Mouse (Mus musculus) ovary, postnatal 14 days (tissue): Measurements from ENCODE around the gene Klhl5.
"Not testable (repeated sequence)": the region's sequence is repeated elsewhere in the genome, so short reads cannot be mapped to it uniquely, and the experiment has no call there.

Source experiments
- DNase-seq: peaks from one replicate; pipeline ENCODE4 v3.0.0; 2022; ENCODE audit warnings: low spot score

Klhl5 gene

GRCm38 (mm10) chr5:65097457-65097856 lies 9.9 kb upstream of the Klhl5 start:
- no peak for DNase-seq

DNA sequence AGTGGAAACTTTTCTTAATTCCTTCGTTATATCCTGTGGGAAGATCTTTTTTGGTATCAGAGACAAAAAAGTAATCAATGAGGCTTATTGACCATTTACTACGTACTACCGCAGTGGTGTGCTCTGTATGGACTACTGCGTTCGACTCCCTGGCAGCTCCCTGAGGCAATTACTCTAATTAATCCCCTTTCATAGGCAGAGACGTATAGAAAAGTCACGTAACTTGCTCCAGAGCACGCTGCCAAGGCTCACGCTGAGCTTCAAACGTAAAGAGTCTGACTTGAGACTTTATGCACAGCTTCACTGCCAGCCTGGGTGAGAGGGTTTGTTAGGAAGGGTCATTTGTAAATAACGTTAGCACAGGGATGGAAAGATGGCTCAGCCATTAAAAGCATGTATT lies 7.3 kb upstream of the Klhl5 start:
- no peak for DNase-seq

- no peak for DNase-seq
These were observed 6.1 kb upstream of the Klhl5 start for GRCm38 (mm10) chr5:65101209-65101608.

GRCm38 (mm10) chr5:65101621-65102020 lies 5.7 kb upstream of the Klhl5 start:
- no peak for DNase-seq

- DNase-seq: no peak
These were observed 5.2 kb upstream of the Klhl5 start for GRCm38 (mm10) chr5:65102026-65102640.

GRCm38 (mm10) chr5:65102641-65103042 lies 4.7 kb upstream of the Klhl5 start:
- DNase-seq: no peak

- DNase-seq: peak; percentile 11
These were observed 564 bp downstream of the Klhl5 start for GRCm38 (mm10) chr5:65107773-65108432.

DNA sequence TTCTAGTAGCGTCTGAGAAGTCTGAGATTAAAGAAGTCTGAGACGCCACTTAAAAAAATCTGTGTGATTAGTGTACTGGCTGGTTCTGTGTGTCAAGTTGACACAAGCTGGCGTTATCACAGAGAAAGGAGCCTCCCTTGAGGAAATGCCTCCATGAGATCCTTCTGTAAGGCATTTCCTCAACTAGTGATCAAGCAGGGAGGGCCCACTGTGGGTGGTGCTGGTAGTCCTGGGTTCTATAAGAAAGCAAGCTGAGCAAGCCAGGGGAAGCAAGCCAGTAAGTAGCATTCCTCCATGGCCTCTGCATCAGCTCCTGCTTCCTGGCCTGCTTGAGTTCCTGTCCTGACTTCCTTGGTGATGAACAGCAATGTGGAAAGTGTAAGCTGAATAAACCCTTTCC lies 4.9 kb downstream of the Klhl5 start:
- DNase-seq: not testable (repeated sequence)

DNA sequence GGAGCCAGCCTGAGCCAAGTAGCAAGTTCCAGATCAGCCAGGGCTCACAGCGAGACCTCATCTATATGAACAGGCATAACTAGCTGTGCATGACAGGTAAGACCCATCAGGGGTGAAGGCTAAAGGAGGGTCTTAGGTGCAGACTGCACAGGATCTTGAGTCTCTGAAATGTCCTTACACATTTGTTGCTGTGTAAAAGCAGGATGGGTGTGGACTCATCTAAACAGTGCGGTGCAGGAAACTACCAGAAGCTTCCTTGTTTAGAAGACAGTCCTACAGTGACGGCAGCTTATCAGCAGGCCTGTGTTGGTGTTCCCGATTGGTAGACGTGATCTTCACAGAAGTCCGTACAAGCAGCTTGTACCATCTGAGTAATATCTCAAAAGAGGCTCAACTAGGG lies 6.0 kb downstream of the Klhl5 start:
- DNase-seq: no peak

GRCm38 (mm10) chr5:65116789-65117188 lies 9.4 kb downstream of the Klhl5 start:
- DNase-seq: no peak

- no peak for DNase-seq
These were observed 12.2 kb downstream of the Klhl5 start for GRCm38 (mm10) chr5:65119495-65119894.

GRCm38 (mm10) chr5:65119918-65120317 lies 12.6 kb downstream of the Klhl5 start:
- DNase-seq: no peak

DNA sequence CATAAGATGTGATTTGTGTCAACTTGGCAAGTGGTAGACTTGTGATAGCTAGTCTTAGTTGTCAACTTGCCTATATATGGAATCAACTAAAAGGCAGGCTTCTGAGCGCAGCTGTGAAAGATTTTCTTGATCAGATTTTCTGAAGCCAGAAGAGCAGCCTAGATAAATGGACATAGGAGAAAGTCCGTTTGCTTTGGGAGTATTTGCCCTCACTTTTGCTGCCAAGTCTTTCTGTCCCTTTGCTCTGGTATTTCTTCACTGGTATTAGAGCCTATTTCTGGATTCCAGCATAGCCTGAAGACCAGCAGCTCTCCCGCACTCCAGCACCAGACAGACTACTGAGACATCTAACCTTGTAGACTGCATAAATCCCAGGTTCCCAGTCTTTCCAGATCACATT lies 15.3 kb downstream of the Klhl5 start:
- DNase-seq: no peak

DNA sequence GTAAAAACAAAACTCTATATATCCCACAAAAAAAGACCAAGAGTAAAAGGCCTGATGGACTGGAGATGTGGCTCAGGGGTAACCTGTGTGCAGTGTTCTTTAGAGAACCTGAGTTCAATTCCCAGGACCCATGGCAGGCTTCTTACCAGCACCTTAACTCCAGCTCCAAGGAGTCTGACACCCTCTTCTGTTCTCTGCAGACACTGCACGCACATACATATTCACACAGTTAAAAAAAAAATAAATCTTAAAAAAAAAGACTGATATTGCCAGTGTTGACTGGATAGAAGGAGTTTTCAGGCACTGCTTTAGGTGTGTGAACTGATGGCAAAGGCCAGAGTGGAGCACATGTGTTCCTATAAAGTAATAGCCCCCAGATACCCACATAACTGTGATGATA lies 18.8 kb downstream of the Klhl5 start:
- no peak for DNase-seq

DNA sequence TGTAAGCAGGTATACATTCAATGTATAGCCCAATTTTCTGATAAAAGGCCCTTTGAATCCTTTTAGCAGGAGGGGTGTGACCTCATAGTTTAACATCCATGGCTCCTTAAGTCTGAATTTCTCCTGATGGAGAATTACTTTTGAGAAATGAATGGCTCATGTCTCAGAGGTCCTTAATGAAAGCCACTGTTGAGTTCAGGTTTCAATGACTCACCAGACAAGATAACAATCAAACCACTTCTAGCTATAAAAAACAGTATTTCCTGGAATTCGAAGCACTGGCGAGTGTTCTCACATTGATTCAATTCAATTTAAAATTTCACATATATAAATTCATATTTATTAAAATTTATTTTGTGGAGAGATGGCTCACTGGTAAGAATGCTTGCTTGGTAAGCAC lies 21.1 kb downstream of the Klhl5 start:
- no peak for DNase-seq

DNA sequence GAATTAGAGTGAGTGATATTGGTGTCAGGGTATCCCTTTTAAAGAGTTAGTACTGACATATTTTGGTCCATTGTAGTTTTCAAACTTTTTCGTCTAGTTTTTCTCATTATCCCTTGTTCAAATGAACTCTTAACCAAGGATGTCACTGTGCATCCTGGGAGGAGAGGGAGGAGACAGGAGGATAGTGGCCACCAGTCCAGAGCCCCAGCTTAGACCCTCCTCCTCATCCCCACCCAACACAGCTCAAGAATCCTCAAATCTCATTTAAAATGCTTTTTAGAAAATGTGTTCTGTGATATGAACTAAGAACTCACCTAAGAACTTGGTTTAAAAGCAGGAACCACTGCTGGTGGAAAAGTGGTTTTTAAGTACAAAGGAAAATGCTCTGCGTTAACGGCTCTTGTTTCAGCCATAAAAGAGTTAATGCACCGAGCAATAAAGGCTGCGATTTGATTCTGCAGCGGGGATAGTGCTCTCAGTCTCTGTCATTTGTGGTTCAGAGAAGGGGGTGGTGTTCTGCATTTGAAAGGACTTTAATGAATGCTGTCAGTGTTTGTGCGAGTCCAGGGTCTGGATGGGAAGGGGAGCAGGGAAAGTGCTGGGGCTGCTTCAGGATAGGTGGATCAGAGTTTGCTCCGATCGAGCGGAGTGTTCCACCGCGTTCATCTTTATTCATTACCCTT lies 23.3 kb downstream of the Klhl5 start:
- DNase-seq: no peak

DNA sequence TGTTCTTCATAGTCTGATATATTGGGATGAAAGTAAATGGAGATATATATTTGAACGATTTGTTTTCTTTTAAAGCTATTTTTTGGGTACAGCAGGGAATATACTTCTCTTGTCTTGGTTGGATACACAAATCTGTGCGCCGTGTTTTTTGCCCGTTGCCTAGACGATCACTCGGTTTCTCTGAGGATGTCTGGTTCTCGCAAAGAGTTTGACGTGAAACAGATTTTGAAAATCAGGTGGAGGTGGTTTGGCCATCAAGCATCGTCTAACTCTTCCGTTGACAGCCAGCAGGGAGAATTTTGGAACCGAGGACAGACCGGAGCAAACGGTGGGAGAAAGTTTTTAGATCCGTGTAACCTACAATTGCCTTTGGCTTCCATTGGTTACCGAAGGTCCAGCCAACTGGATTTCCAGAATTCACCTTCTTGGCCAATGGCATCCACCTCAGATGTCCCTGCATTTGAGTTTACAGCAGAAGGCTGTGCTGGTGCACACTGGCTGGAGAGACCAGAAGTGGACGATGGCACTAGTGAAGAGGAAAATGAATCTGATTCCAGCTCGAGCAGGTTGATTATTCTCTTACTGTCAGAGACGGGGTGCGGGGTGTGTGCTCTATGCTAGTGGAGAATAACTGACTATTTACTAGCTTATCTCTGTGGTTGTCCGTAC lies 24.0 kb downstream of the Klhl5 start:
- no peak for DNase-seq

DNA sequence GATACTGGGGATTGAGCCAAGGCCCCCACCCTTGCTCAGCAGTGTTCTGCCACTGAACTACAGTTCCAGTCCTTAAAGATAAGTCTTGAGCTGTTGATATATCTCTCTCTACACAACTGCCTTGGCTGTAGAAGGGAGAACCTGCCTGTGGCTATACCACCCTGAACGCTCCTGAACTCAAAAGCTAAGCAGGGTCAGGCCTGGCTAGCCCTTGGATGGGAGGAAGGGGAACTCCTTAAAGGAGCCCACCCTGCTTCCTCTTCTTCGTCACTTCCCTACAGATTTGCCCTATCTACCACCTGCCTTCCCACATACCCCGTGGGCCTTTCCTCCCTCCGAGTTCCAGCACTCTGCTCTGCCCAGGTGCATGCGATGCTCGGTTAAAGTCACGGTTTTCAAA lies 28.8 kb downstream of the Klhl5 start:
- no peak for DNase-seq

GRCm38 (mm10) chr5:65137073-65137472 lies 29.7 kb downstream of the Klhl5 start:
- no peak for DNase-seq

GRCm38 (mm10) chr5:65141242-65141641 lies 33.9 kb downstream of the Klhl5 start:
- DNase-seq: no peak

GRCm38 (mm10) chr5:65142247-65142646 lies 34.9 kb downstream of the Klhl5 start:
- DNase-seq: no peak

- DNase-seq: no peak
These were observed 38.3 kb downstream of the Klhl5 start for GRCm38 (mm10) chr5:65145499-65146101.

DNA sequence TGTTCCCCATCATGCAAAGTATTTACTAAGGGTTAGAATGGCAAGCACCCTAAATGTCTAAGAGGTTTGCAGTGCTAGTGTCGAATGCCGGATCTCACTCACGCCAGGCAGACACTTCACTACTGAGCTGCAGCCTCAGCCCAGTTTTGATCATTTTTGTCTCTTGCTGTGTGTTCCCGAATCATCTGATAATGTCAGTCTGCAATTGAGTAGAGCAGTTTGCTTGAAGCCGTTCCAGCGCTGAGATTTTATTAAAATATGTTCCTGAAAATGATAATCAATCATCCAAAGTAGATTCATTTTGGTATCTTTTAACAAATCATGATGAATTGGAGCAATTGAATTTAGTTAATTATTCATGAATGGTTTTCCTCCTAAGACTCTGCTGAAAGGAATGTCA lies 39.4 kb downstream of the Klhl5 start:
- no peak for DNase-seq
